Mouse (Mus musculus) effector memory CD4-positive, alpha-beta T cell, adult 7 months (primary cell): Measurements from ENCODE around the gene Prokr2. TPM values are rescaled to one million over a fixed set of nuclear protein-coding genes. Genes with fewer than 3 reads are reported as not detected.

ENCODE experiments used
- polyA plus RNA-seq: library from polyadenylated mRNA; unstranded; fragments of 100-300 nt; shearing (Covaris generic); gene quantifications from one replicate; pipeline ENCODE4 v1.2.1, GENCODE M21; 2017

Prokr2 gene
- polyA plus RNA-seq, result 0.50 TPM

DNA sequence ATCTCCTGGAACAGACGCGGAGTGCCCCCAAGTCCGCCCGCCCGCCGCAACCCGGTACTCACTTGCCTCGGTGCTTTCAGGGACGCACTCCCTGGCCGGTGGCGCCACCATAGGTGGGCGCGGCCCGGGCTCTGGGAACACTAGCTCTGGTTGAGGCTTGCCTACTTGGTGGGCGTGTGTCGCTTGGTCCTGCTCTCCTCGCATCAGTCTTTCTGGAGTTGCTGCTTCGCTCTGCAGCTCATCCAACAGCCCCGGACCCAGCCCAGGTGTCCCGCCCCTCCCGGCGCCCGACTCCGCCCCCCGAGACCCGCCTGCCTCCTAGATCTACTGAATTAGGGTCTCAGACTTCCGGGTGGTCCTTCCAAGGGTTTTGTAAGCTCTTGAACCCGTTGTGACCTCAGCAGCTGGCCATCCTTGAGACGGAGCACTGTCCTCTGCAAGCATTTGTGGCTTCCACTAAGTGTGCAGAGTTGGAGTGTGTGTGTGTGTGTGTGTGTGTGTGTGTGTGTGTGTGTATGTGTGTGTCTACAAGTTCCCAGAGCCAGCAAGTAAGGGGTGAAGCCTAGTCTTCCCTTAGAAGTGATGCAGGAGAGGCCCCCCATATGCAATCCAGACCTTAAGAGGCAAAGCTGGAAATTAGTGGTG lies at the start of gene Prokr2:
Gene Prokr2 (minus strand): TSS at position 254 of the 645 bp plus-strand sequence.

Other genes starting within 250 kb of the Prokr2 start
- gene Slc23a2, start 240.3 kb downstream of the Prokr2 start, polyA plus RNA-seq, result 33.3 TPM
- 35.8 TPM for gene Tmem230, start 137.6 kb downstream of the Prokr2 start, polyA plus RNA-seq
- gene Pcna, start 132.1 kb downstream of the Prokr2 start, polyA plus RNA-seq, result 184 TPM
- gene Cds2, start 122.3 kb downstream of the Prokr2 start, polyA plus RNA-seq, result 108 TPM
- 188 TPM for gene Gpcpd1, start 202.3 kb upstream of the Prokr2 start, polyA plus RNA-seq